In genomic region chrX:142885962-142886361, GRCm38 (mm10) we compare ENCODE assay signal across 28 mouse cellular contexts.
"Had no signal": no experiment of that assay in that cellular context is flagged by ENCODE, and none has a peak within 500 bp of the region (broad histone marks: within the 10 kb centered on the region; RNA-seq: fewer than 3 reads in every experiment).

No protein-coding gene starts in this region.

- H3K4me1 ChIP-seq: embryonic facial prominence, embryonic 10.5 days; embryonic facial prominence, embryonic 12.5 days; embryonic facial prominence, embryonic 13.5 days; embryonic facial prominence, embryonic 15.5 days; forebrain, embryonic 10.5 days; forebrain, embryonic 12.5 days; forebrain, embryonic 13.5 days; forebrain, embryonic 15.5 days; heart, embryonic 10.5 days had no signal

- H3K27ac ChIP-seq: embryonic facial prominence, embryonic 10.5 days; embryonic facial prominence, embryonic 12.5 days; embryonic facial prominence, embryonic 13.5 days; embryonic facial prominence, embryonic 15.5 days; forebrain, embryonic 10.5 days; forebrain, embryonic 12.5 days; forebrain, embryonic 13.5 days; forebrain, embryonic 15.5 days; gastrocnemius, adult 2 months; heart, adult 2 months; heart, embryonic 10.5 days had no signal

- DNase-seq: cerebellum, adult 8-10 months; cerebellum, adult 9-10 months; cerebellum, adult 9-11 months; cerebellum, postnatal 10 days; cerebellum, postnatal 14 days; cerebellum, postnatal 25 days; cerebellum, postnatal 36 days; embryo, embryonic 11 days; forebrain, postnatal 0 days; gastrocnemius, adult 2 months; gastrocnemius, postnatal 10 days; gastrocnemius, postnatal 14 days; gastrocnemius, postnatal 25 days; gastrocnemius, postnatal 36 days; heart, adult 11 months; heart, adult 18-20 months; heart, adult 2 months had no signal

- H3K27me3 ChIP-seq: embryonic facial prominence, embryonic 15.5 days; forebrain, embryonic 13.5 days; forebrain, embryonic 15.5 days had no signal

- H3K9me3 ChIP-seq: embryonic facial prominence, embryonic 10.5 days; embryonic facial prominence, embryonic 12.5 days; embryonic facial prominence, embryonic 13.5 days; embryonic facial prominence, embryonic 15.5 days; forebrain, embryonic 10.5 days; forebrain, embryonic 12.5 days; forebrain, embryonic 13.5 days; forebrain, embryonic 15.5 days; heart, embryonic 10.5 days had no signal

- H3K36me3 ChIP-seq: embryonic facial prominence, embryonic 10.5 days; embryonic facial prominence, embryonic 12.5 days; embryonic facial prominence, embryonic 13.5 days; embryonic facial prominence, embryonic 15.5 days; forebrain, embryonic 10.5 days; forebrain, embryonic 12.5 days; forebrain, embryonic 15.5 days; heart, embryonic 10.5 days had no signal

- ATAC-seq: forebrain, embryonic 13.5 days; forebrain, embryonic 14.5 days; forebrain, embryonic 15.5 days; forebrain, postnatal 0 days had no signal

- H3K4me2 ChIP-seq: embryonic facial prominence, embryonic 12.5 days; embryonic facial prominence, embryonic 13.5 days; embryonic facial prominence, embryonic 15.5 days; forebrain, embryonic 12.5 days; forebrain, embryonic 13.5 days; forebrain, embryonic 15.5 days had no signal

- H3K9ac ChIP-seq: embryonic facial prominence, embryonic 12.5 days; embryonic facial prominence, embryonic 13.5 days; embryonic facial prominence, embryonic 15.5 days; forebrain, embryonic 12.5 days; forebrain, embryonic 13.5 days; forebrain, embryonic 15.5 days; forebrain, postnatal 0 days had no signal

- H3K4me3 ChIP-seq: embryonic facial prominence, embryonic 10.5 days; embryonic facial prominence, embryonic 12.5 days; embryonic facial prominence, embryonic 13.5 days; embryonic facial prominence, embryonic 15.5 days; erythroblast, embryonic 14.5 days; forebrain, embryonic 10.5 days; forebrain, embryonic 12.5 days; forebrain, embryonic 13.5 days; forebrain, embryonic 15.5 days; gastrocnemius, adult 2 months; heart, adult 2 months; heart, embryonic 10.5 days had no signal
